Comparison of ENCODE assay signal across 13 mouse cellular contexts in genomic region chr3:27615479-27615878, GRCm38 (mm10).
DNase-seq lines count a peak whose midpoint lies in the region; ATAC-seq and TF ChIP-seq lines count a peak whose summit lies in the region.
"Had no signal": no experiment of that assay in that cellular context is flagged by ENCODE, and none has a peak within 500 bp of the region (broad histone marks: within the 10 kb centered on the region; RNA-seq: fewer than 3 reads in every experiment).

No protein-coding gene starts in this region.

- H3K4me1 ChIP-seq in heart, embryonic 13.5 days, result peaks cover 75% of the 10 kb centered on the region
- peaks cover 60% of the 10 kb centered on the region for H3K4me1 ChIP-seq in lung, embryonic 15.5 days
- H3K4me1 ChIP-seq in lung, adult 2 months (ENCODE audit: control insufficient read depth, insufficient read depth, low read length), result peaks cover 21% of the 10 kb centered on the region
- H3K4me1 ChIP-seq in forebrain, embryonic 14.5 days (ENCODE audit: control insufficient read depth, insufficient read depth, low read length), result no peaks in the 10 kb centered on the region

- H3K4me2 ChIP-seq in heart, embryonic 13.5 days, result no peak overlapping the region
- no peak overlapping the region for H3K4me2 ChIP-seq in lung, embryonic 15.5 days
- H3K4me2 ChIP-seq in forebrain, embryonic 14.5 days (ENCODE audit: low read length), result no peak overlapping the region

- H3K36me3 ChIP-seq in heart, embryonic 13.5 days, result peaks cover 31% of the 10 kb centered on the region
- H3K36me3 ChIP-seq in lung, embryonic 15.5 days, result 0 out of 2 replicates have a peak, but pooled peaks cover 3% of the 10 kb centered on the region
- H3K36me3 ChIP-seq in forebrain, embryonic 14.5 days (ENCODE audit: control insufficient read depth, insufficient read depth, low read length), result no peaks in the 10 kb centered on the region

- no peak overlapping the region for H3K4me3 ChIP-seq in heart, embryonic 13.5 days
- H3K4me3 ChIP-seq in lung, embryonic 15.5 days, result no peak overlapping the region
- H3K4me3 ChIP-seq in lung, adult 2 months (replicated peaks; ENCODE audit: extremely low read depth, low read depth, low read length), result no peak overlapping the region
- H3K4me3 ChIP-seq in forebrain, embryonic 14.5 days (ENCODE audit: low read depth, low read length), result no peak overlapping the region

- H3K9ac ChIP-seq in heart, embryonic 13.5 days, result no peak overlapping the region
- no peak overlapping the region for H3K9ac ChIP-seq in lung, embryonic 15.5 days
- no peak overlapping the region for H3K9ac ChIP-seq in forebrain, embryonic 14.5 days (ENCODE audit: low read length)

- no peaks in the 10 kb centered on the region for H3K9me3 ChIP-seq in heart, embryonic 13.5 days
- no peaks in the 10 kb centered on the region for H3K9me3 ChIP-seq in lung, embryonic 15.5 days
- no peaks in the 10 kb centered on the region for H3K9me3 ChIP-seq in forebrain, embryonic 14.5 days (replicated peaks; ENCODE audit: control insufficient read depth, low read length)

- no peak for ATAC-seq in heart, embryonic 13.5 days (ENCODE audit: extremely low read depth, insufficient number of reproducible peaks, low FRiP score, low TSS enrichment)
- no peak for ATAC-seq in lung, embryonic 15.5 days (ENCODE audit: borderline replicate concordance, extremely low read depth, low FRiP score, low TSS enrichment)
- peak; percentile 9; the same call in 1 of the 2 replicates for ATAC-seq in forebrain, embryonic 14.5 days
- ATAC-seq: Patski had no signal

- no peak for TF ChIP-seq CTCF in lung, adult 2 months (IDR thresholded peaks at IDR 0.05; ENCODE audit: insufficient read depth, low read length)

- no peak for TF ChIP-seq POLR2A in lung, adult 2 months (IDR thresholded peaks at IDR 0.05; ENCODE audit: borderline replicate concordance, extremely low read depth, low read depth, low read length)

- H3K27me3 ChIP-seq in heart, embryonic 13.5 days (replicated peaks), result no peaks in the 10 kb centered on the region
- no peaks in the 10 kb centered on the region for H3K27me3 ChIP-seq in lung, embryonic 15.5 days
- no peaks in the 10 kb centered on the region for H3K27me3 ChIP-seq in forebrain, embryonic 14.5 days (replicated peaks; ENCODE audit: control insufficient read depth, insufficient read depth, low read length)
- H3K27me3 ChIP-seq: Patski had no signal

- 72% methylated on average over 8 of the region's 8 CpGs for WGBS in heart, embryonic 13.5 days
- 70% methylated on average over 8 of the region's 8 CpGs for WGBS in lung, embryonic 15.5 days
- 84% methylated on average over 8 of the region's 8 CpGs for WGBS in lung, adult 2 months
- 39% methylated on average over 8 of the region's 8 CpGs for WGBS in forebrain, embryonic 14.5 days

- peak overlapping the region; percentile 61 for H3K27ac ChIP-seq in heart, embryonic 13.5 days (replicated peaks)
- H3K27ac ChIP-seq in lung, embryonic 15.5 days, result peak overlapping the region; percentile 68; the same call in 1 of the 2 replicates
- H3K27ac ChIP-seq in forebrain, embryonic 14.5 days (ENCODE audit: low read depth, low read length), result no peak overlapping the region

- intact Hi-C loops in heart, postnatal 36 days (cut with DNase I), result no loop called here

- peak; percentile 15 for DNase-seq in cerebellum, adult 9-11 months
- no peak for DNase-seq in cerebellum, adult 18-20 months
- DNase-seq in heart, postnatal 36 days, result no peak
- no peak for DNase-seq in lung, adult 2 months
- DNase-seq in forebrain, embryonic 14.5 days (ENCODE audit: low spot score), result no peak
- DNase-seq in thymus, adult 18-20 months, result no peak
- DNase-seq: cerebellum, adult 8-10 months; embryo, embryonic 11 days; kidney, adult 18-20 months; kidney, postnatal 36 days had no signal
